Mouse (Mus musculus) NIH3T3 (cell line): ENCODE measurements around the gene Fthl17f.
"Not testable (repeated sequence)": the region's sequence is repeated elsewhere in the genome, so short reads cannot be mapped to it uniquely, and the experiment has no call there.

Source experiments
- DNase-seq: peaks from one replicate; pipeline ENCODE4 v3.0.0-alpha.2; 2012; ENCODE audit warnings: low read depth

Fthl17f gene

GRCm38 (mm10) chrX:9062715-9063114 is at the start of gene Fthl17f:
Fthl17f (plus strand) TSS chrX:9063015.
- not testable (repeated sequence) for DNase-seq

- no peak for DNase-seq
These were observed 46.7 kb upstream of the Fthl17f start for GRCm38 (mm10) chrX:9016079-9016478.

GRCm38 (mm10) chrX:9019481-9019880 is 43.3 kb upstream of the Fthl17f start:
- no peak for DNase-seq

- DNase-seq: not testable (repeated sequence)
These were observed 29.6 kb upstream of the Fthl17f start, which contains the start of gene Fthl17e for GRCm38 (mm10) chrX:9033193-9033592. Fthl17e (plus strand) TSS chrX:9033493.

- not testable (repeated sequence) for DNase-seq
These were observed 21.2 kb upstream of the Fthl17f start for GRCm38 (mm10) chrX:9041611-9042010.

GRCm38 (mm10) chrX:9060952-9061351 is 1.9 kb upstream of the Fthl17f start:
- peak; percentile 18 for DNase-seq

GRCm38 (mm10) chrX:9062101-9062500 is 714 bp upstream of the Fthl17f start:
- no peak for DNase-seq

GRCm38 (mm10) chrX:9077699-9078098 is 14.9 kb downstream of the Fthl17f start:
- DNase-seq: peak; percentile 14

GRCm38 (mm10) chrX:9095066-9095465 is 32.3 kb downstream of the Fthl17f start:
- DNase-seq: not testable (repeated sequence)

GRCm38 (mm10) chrX:9104262-9104661 is 41.4 kb downstream of the Fthl17f start, which contains the start of gene 4930402K13Rik:
4930402K13Rik (plus strand) TSS chrX:9104562.
- DNase-seq: no peak

GRCm38 (mm10) chrX:9110381-9110780 is 47.6 kb downstream of the Fthl17f start:
- no peak for DNase-seq
